Mouse (Mus musculus) bone marrow macrophage, adult 2 months (primary cell): Measurements from ENCODE around the gene Stab1.

ENCODE experiments used
- CTCF ChIP-seq: IDR thresholded peaks from 2 replicates; pipeline ENCODE4 v1.5.1; 2012; ENCODE audit warnings: low read depth, mild to moderate bottlenecking, low read length, moderate library complexity
- POLR2A ChIP-seq: IDR thresholded peaks from 2 replicates; pipeline ENCODE4 v1.6.1; 2012; ENCODE audit warnings: mild to moderate bottlenecking, low read depth, low read length, borderline replicate concordance

DNA sequence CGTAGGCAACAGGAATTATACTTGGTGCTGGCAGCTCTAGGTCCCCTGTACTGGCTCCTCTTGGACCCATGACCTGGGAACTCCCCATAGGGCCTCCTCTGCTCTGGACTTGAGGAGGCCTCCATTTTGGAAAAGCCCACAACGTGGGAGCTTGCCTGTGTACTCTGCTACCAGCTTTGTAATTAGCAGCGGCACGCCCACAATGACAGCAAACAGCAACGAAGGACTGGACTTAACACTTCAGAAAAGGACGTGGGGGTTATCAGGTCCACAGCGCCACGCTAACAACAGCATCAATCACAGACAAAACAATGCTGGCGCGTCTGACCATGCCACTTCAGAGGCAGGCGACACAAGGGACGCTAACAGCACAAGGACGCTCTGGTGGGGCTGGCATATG is 2.5 kb upstream of the Stab1 start:
- TF ChIP-seq POLR2A, result no peak
- TF ChIP-seq CTCF, result no peak
